Comparison of ENCODE assay signal across 9 mouse cellular contexts in the genomic region with DNA sequence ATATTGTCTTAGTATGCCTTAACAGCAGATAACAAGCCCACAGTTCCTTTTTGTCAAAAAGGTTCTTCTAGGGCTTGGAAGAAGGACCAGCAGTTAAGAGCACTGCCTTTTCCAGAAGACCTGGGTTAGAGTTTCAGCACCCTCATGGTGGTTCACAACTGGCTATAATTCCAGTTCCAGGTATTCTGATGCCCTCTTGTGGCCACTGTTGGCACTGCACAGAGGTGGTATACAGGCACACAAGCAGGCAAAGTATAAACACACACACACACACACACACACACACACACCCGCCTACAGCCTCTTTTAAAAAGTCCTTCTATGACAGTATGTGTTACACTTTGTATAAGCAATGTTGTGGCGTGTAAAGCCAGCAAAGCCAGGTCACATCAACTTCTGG. TPM values are rescaled to one million over a fixed set of nuclear protein-coding genes. Genes with fewer than 3 reads are reported as not detected.
DNase-seq lines count a peak whose midpoint lies in the region; ATAC-seq and TF ChIP-seq lines count a peak whose summit lies in the region.
"Had no signal": no experiment of that assay in that cellular context is flagged by ENCODE, and none has a peak within 500 bp of the region (broad histone marks: within the 10 kb centered on the region; RNA-seq: fewer than 3 reads in every experiment).

No protein-coding gene starts in this region.

- 0 out of 2 replicates have a peak, but pooled peaks cover 5% of the 10 kb centered on the region for H3K4me1 ChIP-seq in hindbrain, postnatal 0 days (ENCODE audit: insufficient read depth, low read length)
- H3K4me1 ChIP-seq in hindbrain, embryonic 16.5 days (ENCODE audit: control insufficient read depth, insufficient read depth, low read depth, low read length): peaks cover 11% of the 10 kb centered on the region
- H3K4me1 ChIP-seq in embryonic facial prominence, embryonic 11.5 days (ENCODE audit: control insufficient read depth, insufficient read depth, low read length): no peaks in the 10 kb centered on the region
- H3K4me1 ChIP-seq in intestine, embryonic 15.5 days (replicated peaks): no peaks in the 10 kb centered on the region

- WGBS in hindbrain, postnatal 0 days: 75% methylated on average over 2 of the region's 2 CpGs
- WGBS in hindbrain, embryonic 16.5 days: 82% methylated on average over 2 of the region's 2 CpGs
- 61% methylated on average over 2 of the region's 2 CpGs for WGBS in embryonic facial prominence, embryonic 11.5 days
- 90% methylated on average over 2 of the region's 2 CpGs for WGBS in intestine, embryonic 15.5 days

- peak; percentile 23 for DNase-seq in hindbrain, postnatal 0 days (ENCODE audit: low spot score)
- peak; percentile 57 to 69 for DNase-seq in CD8-positive naive resting alpha-beta T cell, adult 2 months (ENCODE audit: low read depth in 2 of 2, low spot score in 2 of 2)
- peak; percentile 52 for DNase-seq in NIH3T3 (ENCODE audit: low read depth)
- peak; percentile 63 for DNase-seq in embryonic facial prominence, embryonic 11.5 days (ENCODE audit: low spot score)
- DNase-seq in lung, postnatal 25 days (ENCODE audit: low spot score): peak; percentile 33
- peak; percentile 18 to 55 for DNase-seq in thymus, postnatal 10 days (ENCODE audit: low spot score in 2 of 2)

- no peak overlapping the region for H3K4me3 ChIP-seq in hindbrain, postnatal 0 days (ENCODE audit: low read length)
- H3K4me3 ChIP-seq in hindbrain, embryonic 16.5 days (ENCODE audit: low read length): no peak overlapping the region
- H3K4me3 ChIP-seq in embryonic facial prominence, embryonic 11.5 days (ENCODE audit: low read depth, low read length): no peak overlapping the region
- no peak overlapping the region for H3K4me3 ChIP-seq in intestine, embryonic 15.5 days (replicated peaks)

- peak; percentile 60 for TF ChIP-seq CTCF in hindbrain, postnatal 0 days (IDR thresholded peaks at IDR 0.05; ENCODE audit: low read depth)

- no peak overlapping the region for H3K4me2 ChIP-seq in hindbrain, postnatal 0 days (ENCODE audit: low read depth, low read length)
- no peak overlapping the region for H3K4me2 ChIP-seq in hindbrain, embryonic 16.5 days (ENCODE audit: low read length)
- H3K4me2 ChIP-seq in embryonic facial prominence, embryonic 11.5 days (ENCODE audit: low read depth, low read length): no peak overlapping the region
- no peak overlapping the region for H3K4me2 ChIP-seq in intestine, embryonic 15.5 days (replicated peaks)

- ATAC-seq in hindbrain, postnatal 0 days: no peak
- ATAC-seq in hindbrain, embryonic 16.5 days: no peak
- no peak for ATAC-seq in embryonic facial prominence, embryonic 11.5 days (replicated peaks; ENCODE audit: insufficient number of reproducible peaks, low FRiP score, low TSS enrichment, low read depth)
- ATAC-seq in intestine, embryonic 15.5 days: no peak

- no peaks in the 10 kb centered on the region for H3K36me3 ChIP-seq in hindbrain, postnatal 0 days (ENCODE audit: insufficient read depth, low read length)
- H3K36me3 ChIP-seq in hindbrain, embryonic 16.5 days (ENCODE audit: control insufficient read depth, insufficient read depth, low read length): no peaks in the 10 kb centered on the region
- no peaks in the 10 kb centered on the region for H3K36me3 ChIP-seq in embryonic facial prominence, embryonic 11.5 days (replicated peaks; ENCODE audit: control insufficient read depth, insufficient read depth, low read depth, low read length)
- no peaks in the 10 kb centered on the region for H3K36me3 ChIP-seq in intestine, embryonic 15.5 days

- H3K27me3 ChIP-seq in hindbrain, postnatal 0 days (ENCODE audit: insufficient read depth, low read length): no peaks in the 10 kb centered on the region
- no peaks in the 10 kb centered on the region for H3K27me3 ChIP-seq in hindbrain, embryonic 16.5 days (replicated peaks; ENCODE audit: control insufficient read depth, insufficient read depth, low read length)
- no peaks in the 10 kb centered on the region for H3K27me3 ChIP-seq in embryonic facial prominence, embryonic 11.5 days (ENCODE audit: control insufficient read depth, insufficient read depth, low read length)
- no peaks in the 10 kb centered on the region for H3K27me3 ChIP-seq in intestine, embryonic 15.5 days (replicated peaks)

- H3K27ac ChIP-seq in hindbrain, postnatal 0 days: no peak overlapping the region
- no peak overlapping the region for H3K27ac ChIP-seq in hindbrain, embryonic 16.5 days (ENCODE audit: low read depth, low read length)
- no peak overlapping the region for H3K27ac ChIP-seq in embryonic facial prominence, embryonic 11.5 days (replicated peaks; ENCODE audit: low read depth, low read length)
- no peak overlapping the region for H3K27ac ChIP-seq in intestine, embryonic 15.5 days
- H3K27ac ChIP-seq: macrophage had no signal

- no peak overlapping the region for H3K9ac ChIP-seq in hindbrain, postnatal 0 days (replicated peaks; ENCODE audit: low read length)
- no peak overlapping the region for H3K9ac ChIP-seq in hindbrain, embryonic 16.5 days (ENCODE audit: low read depth, low read length)
- H3K9ac ChIP-seq in embryonic facial prominence, embryonic 11.5 days (replicated peaks; ENCODE audit: low read length): no peak overlapping the region
- H3K9ac ChIP-seq in intestine, embryonic 15.5 days: no peak overlapping the region

- no peaks in the 10 kb centered on the region for H3K9me3 ChIP-seq in hindbrain, postnatal 0 days (ENCODE audit: low read length)
- H3K9me3 ChIP-seq in hindbrain, embryonic 16.5 days (ENCODE audit: control insufficient read depth, low read length): no peaks in the 10 kb centered on the region
- H3K9me3 ChIP-seq in embryonic facial prominence, embryonic 11.5 days (replicated peaks; ENCODE audit: control insufficient read depth, low read length): no peaks in the 10 kb centered on the region
- no peaks in the 10 kb centered on the region for H3K9me3 ChIP-seq in intestine, embryonic 15.5 days

RNA-seq across cellular contexts. Expression of a gene that starts 2.8 kb away (rescaled TPM):
- 20.4 and 29.4 TPM in 2 replicates for total RNA-seq in hindbrain, postnatal 0 days (2014; rRNA removed)
- polyA plus RNA-seq in hindbrain, postnatal 0 days (2015; fragmentation: Nextera tagmentation; extraction: Ambion mirVana): 38.6 and 41.0 TPM in 2 replicates
- 45.4 and 47.0 TPM in 2 replicates for polyA plus RNA-seq in hindbrain, embryonic 16.5 days (2015; fragmentation: Nextera tagmentation; extraction: Ambion mirVana)
- 99.9 and 110 TPM in 2 replicates for polyA plus RNA-seq in embryonic facial prominence, embryonic 11.5 days (2014; fragmentation: Nextera tagmentation; extraction: Ambion mirVana)
- polyA plus RNA-seq in intestine, embryonic 15.5 days (2015; fragmentation: Nextera tagmentation; extraction: Ambion mirVana): 52.6 and 54.7 TPM in 2 replicates

RNA-seq across cellular contexts. Expression of a gene that starts 34.9 kb away (rescaled TPM):
- total RNA-seq in hindbrain, postnatal 0 days (2014; rRNA removed): 13.8 and 20.1 TPM in 2 replicates
- polyA plus RNA-seq in hindbrain, postnatal 0 days (2015; fragmentation: Nextera tagmentation; extraction: Ambion mirVana): 19.2 and 19.5 TPM in 2 replicates
- 18.3 and 19.5 TPM in 2 replicates for polyA plus RNA-seq in hindbrain, embryonic 16.5 days (2015; fragmentation: Nextera tagmentation; extraction: Ambion mirVana)
- 26.4 and 34.9 TPM in 2 replicates for polyA plus RNA-seq in embryonic facial prominence, embryonic 11.5 days (2014; fragmentation: Nextera tagmentation; extraction: Ambion mirVana)
- polyA plus RNA-seq in intestine, embryonic 15.5 days (2015; fragmentation: Nextera tagmentation; extraction: Ambion mirVana): 21.9 and 23.0 TPM in 2 replicates

RNA-seq across cellular contexts. Expression of a gene that starts 52.1 kb away (rescaled TPM):
- 0.47 TPM in 1 of 2 replicates, not detected in the other for total RNA-seq in hindbrain, postnatal 0 days (2014; rRNA removed)
- polyA plus RNA-seq in hindbrain, postnatal 0 days (2015; fragmentation: Nextera tagmentation; extraction: Ambion mirVana): 0.25 and 0.33 TPM in 2 replicates
- polyA plus RNA-seq in hindbrain, embryonic 16.5 days (2015; fragmentation: Nextera tagmentation; extraction: Ambion mirVana): 0.31 and 0.67 TPM in 2 replicates
- 13.7 and 16.9 TPM in 2 replicates for polyA plus RNA-seq in embryonic facial prominence, embryonic 11.5 days (2014; fragmentation: Nextera tagmentation; extraction: Ambion mirVana)
- 58.7 and 63.1 TPM in 2 replicates for polyA plus RNA-seq in intestine, embryonic 15.5 days (2015; fragmentation: Nextera tagmentation; extraction: Ambion mirVana)
